Mouse (Mus musculus) heart, embryonic 15.5 days (tissue): Measurements from ENCODE around the gene Pdzrn3. TPM values are rescaled to one million over a fixed set of nuclear protein-coding genes. Genes with fewer than 3 reads are reported as not detected.

ENCODE experiments used
- ATAC-seq: fragments of 200-750 bp; cut with Nextera tagmentation; replicated peaks from 2 replicates; pipeline ENCODE4 v1.8.0; 2017; ENCODE audit warnings: low read depth, moderate TSS enrichment; ENCODE audit not compliant: insufficient number of reproducible peaks, insufficient read depth, low FRiP score
- H3K27ac ChIP-seq: fragments of 300-500 bp; sonication (generic); 2 replicates; pipeline ENCODE4 v1.5.1; 2015; ENCODE audit warnings: mild to moderate bottlenecking, inconsistent platforms
- H3K27me3 ChIP-seq: fragments of 300-500 bp; sonication (generic); 2 replicates; pipeline ENCODE4 v1.6.1; 2015; ENCODE audit warnings: inconsistent platforms
- H3K36me3 ChIP-seq: fragments of 300-500 bp; sonication (generic); 2 replicates; pipeline ENCODE4 v1.6.1; 2015; ENCODE audit warnings: mild to moderate bottlenecking, inconsistent platforms
- H3K4me1 ChIP-seq: fragments of 300-500 bp; sonication (generic); replicated peaks from 2 replicates; pipeline ENCODE4 v1.6.1; 2015; ENCODE audit warnings: inconsistent platforms
- H3K4me2 ChIP-seq: fragments of 300-500 bp; sonication (generic); 2 replicates; pipeline ENCODE4 v1.6.1; 2015; ENCODE audit warnings: inconsistent platforms, mild to moderate bottlenecking, moderate library complexity
- H3K4me3 ChIP-seq: fragments of 300-500 bp; sonication (generic); 2 replicates; pipeline ENCODE4 v1.5.1; 2015; ENCODE audit warnings: mild to moderate bottlenecking, inconsistent platforms
- H3K9ac ChIP-seq: fragments of 300-500 bp; sonication (generic); 2 replicates; pipeline ENCODE4 v1.6.1; 2015; ENCODE audit warnings: mild to moderate bottlenecking, inconsistent platforms
- H3K9me3 ChIP-seq: fragments of 300-500 bp; sonication (generic); replicated peaks from 2 replicates; pipeline ENCODE4 v1.6.1; 2016; ENCODE audit warnings: inconsistent platforms
- WGBS: fragments of 180-500 bp; shearing (Covaris S2); methylation state at CpG from one replicate; pipeline ENCODE4 v1.1.7; 2015; ENCODE audit warnings: mixed read lengths; 5-methylcytosine and 5-hydroxymethylcytosine counted together
- polyA plus RNA-seq: library from polyadenylated mRNA; unstranded; fragments of >200 nt; fragmentation: Nextera tagmentation; extraction: Ambion mirVana; gene quantifications from 2 replicates; pipeline ENCODE4 v1.2.1, GENCODE M21; 2015

The Pdzrn3 gene
- polyA plus RNA-seq, 1 experiment from 2014 or later: 12.8 TPM

DNA sequence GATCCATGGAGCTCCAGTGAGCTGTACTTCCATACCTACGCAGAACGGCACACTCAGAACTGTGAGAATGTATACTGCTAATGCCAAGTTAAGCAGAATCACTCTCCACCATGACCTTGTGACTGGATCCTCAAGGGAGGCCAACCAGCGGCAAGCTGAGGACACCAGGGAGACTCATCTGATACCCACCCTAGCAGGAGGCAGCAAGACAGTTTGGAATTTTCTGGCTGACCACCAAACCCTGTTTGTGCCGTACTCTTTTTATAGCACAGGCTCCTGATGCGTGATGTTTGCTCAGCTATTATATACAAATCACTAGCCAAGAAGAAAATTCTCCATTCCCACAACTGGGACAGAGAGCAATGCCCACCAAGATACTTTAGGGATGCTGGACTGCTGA lies 50.0 kb downstream of the Pdzrn3 start:
- H3K27ac ChIP-seq: peak overlapping the region; percentile 92
- peak overlapping the region; percentile 18; the same call in 1 of the 2 replicates for H3K4me2 ChIP-seq

GRCm38 (mm10) chr6:101327196-101327595 lies 50.5 kb downstream of the Pdzrn3 start:
- 77% methylated on average over 3 of the region's 3 CpGs for WGBS
- no peaks in the 10 kb centered on the region for H3K36me3 ChIP-seq
- ATAC-seq: no peak
- H3K4me2 ChIP-seq: no peak overlapping the region
- H3K4me1 ChIP-seq: peaks cover 65% of the 10 kb centered on the region
- H3K9ac ChIP-seq: no peak overlapping the region
- H3K27me3 ChIP-seq: no peaks in the 10 kb centered on the region
- H3K27ac ChIP-seq: peak overlapping the region; percentile 92
- H3K4me3 ChIP-seq: no peak overlapping the region
- H3K9me3 ChIP-seq: no peaks in the 10 kb centered on the region

More for the DNA sequence above, 50.0 kb downstream of the Pdzrn3 start:
- Histone ChIP-seq H3K27me3 (no peaks in the 10 kb centered on the region), H3K9ac (no peak overlapping the region), H3K9me3 (no peaks in the 10 kb centered on the region), H3K4me1 (peaks cover 69% of the 10 kb centered on the region), H3K4me3 (no peak overlapping the region), H3K36me3 (no peaks in the 10 kb centered on the region)
- 44% methylated on average over 5 of the region's 5 CpGs for WGBS
- 0 out of 2 replicates have a peak, but pooled peaks have one; percentile 45 for ATAC-seq

GRCm38 (mm10) chr6:101325842-101326639 lies 51.7 kb downstream of the Pdzrn3 start:
- H3K27me3 ChIP-seq: no peaks in the 10 kb centered on the region
- H3K4me1 ChIP-seq: peaks cover 53% of the 10 kb centered on the region
- H3K9me3 ChIP-seq: no peaks in the 10 kb centered on the region
- no peak for ATAC-seq
- H3K36me3 ChIP-seq: no peaks in the 10 kb centered on the region
- 70% methylated on average over 3 of the region's 3 CpGs for whole genome bisulfite sequencing
- H3K4me3 ChIP-seq: no peak overlapping the region
- peak overlapping the region; percentile 92 for H3K27ac ChIP-seq
- no peak overlapping the region for H3K9ac ChIP-seq
- no peak overlapping the region for H3K4me2 ChIP-seq

GRCm38 (mm10) chr6:101322580-101322979 lies 55.1 kb downstream of the Pdzrn3 start:
- ATAC-seq: no peak
- Histone ChIP-seq H3K27ac (no peak overlapping the region), H3K4me3 (no peak overlapping the region), H3K36me3 (no peaks in the 10 kb centered on the region), H3K4me2 (no peak overlapping the region), H3K27me3 (no peaks in the 10 kb centered on the region), H3K9ac (no peak overlapping the region), H3K9me3 (no peaks in the 10 kb centered on the region), H3K4me1 (peaks cover 42% of the 10 kb centered on the region)
- 95% methylated on average over 3 of the region's 3 CpGs for WGBS

DNA sequence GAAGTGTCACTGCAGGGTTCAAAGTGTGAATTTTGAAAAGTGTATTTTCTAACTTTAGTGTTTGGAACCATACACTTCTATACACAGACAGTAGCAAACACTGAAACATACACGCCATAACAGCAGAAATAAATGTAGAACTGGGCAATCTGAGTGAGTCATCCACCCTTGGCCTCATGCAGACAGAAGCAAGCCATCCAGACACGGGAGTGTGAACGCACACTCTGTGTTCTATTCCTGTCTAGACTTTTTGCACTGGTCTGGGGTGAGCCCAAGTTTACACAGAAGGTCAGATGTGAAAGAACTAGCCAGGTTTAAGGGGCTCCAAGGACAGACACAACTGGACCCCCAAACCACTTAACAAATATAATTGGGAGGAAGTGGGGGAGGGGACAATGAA lies 57.3 kb downstream of the Pdzrn3 start:
- 43% methylated on average over 3 of the region's 3 CpGs for WGBS
- Histone ChIP-seq H3K4me1 (peaks cover 32% of the 10 kb centered on the region), H3K27ac (peak overlapping the region; percentile 51; the same call in 1 of the 2 replicates)

GRCm38 (mm10) chr6:101319374-101319967 lies 58.2 kb downstream of the Pdzrn3 start:
- H3K4me1 ChIP-seq: peaks cover 26% of the 10 kb centered on the region
- H3K4me2 ChIP-seq: no peak overlapping the region
- peak overlapping the region; percentile 38 for H3K27ac ChIP-seq
- no peaks in the 10 kb centered on the region for H3K27me3 ChIP-seq
- ATAC-seq: no peak
- H3K4me3 ChIP-seq: no peak overlapping the region
- WGBS: 55% methylated on average over 7 of the region's 7 CpGs
- H3K36me3 ChIP-seq: no peaks in the 10 kb centered on the region
- H3K9me3 ChIP-seq: no peaks in the 10 kb centered on the region
- no peak overlapping the region for H3K9ac ChIP-seq

More for the DNA sequence above, 57.3 kb downstream of the Pdzrn3 start:
- ATAC-seq: peak; percentile 70; the same call in 1 of the 2 replicates
- Histone ChIP-seq H3K36me3 (no peaks in the 10 kb centered on the region), H3K9ac (no peak overlapping the region), H3K4me3 (no peak overlapping the region), H3K4me2 (no peak overlapping the region), H3K27me3 (no peaks in the 10 kb centered on the region), H3K9me3 (no peaks in the 10 kb centered on the region)

DNA sequence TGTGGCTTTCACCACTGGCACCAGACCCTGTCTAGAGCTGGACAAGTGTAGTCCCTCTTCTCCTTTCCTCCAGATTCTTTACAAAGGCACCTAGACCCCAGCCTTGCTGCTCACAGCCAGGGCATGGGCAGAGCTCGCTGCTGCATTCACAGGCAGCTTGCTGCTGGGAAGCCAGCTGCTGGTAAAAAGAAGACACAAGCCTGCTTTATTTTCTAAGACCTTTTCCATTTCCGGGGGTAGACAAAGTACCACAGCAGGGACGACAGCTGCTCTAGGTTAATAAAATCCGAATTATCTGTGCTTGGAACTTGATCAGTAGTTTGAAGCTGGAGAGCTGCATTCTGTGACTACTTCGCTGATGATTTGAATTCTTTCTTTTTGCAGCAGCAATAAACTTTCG lies 59.2 kb downstream of the Pdzrn3 start:
- WGBS: 43% methylated on average over 6 of the region's 6 CpGs
- no peak overlapping the region for H3K4me3 ChIP-seq
- no peak overlapping the region for H3K4me2 ChIP-seq
- peaks cover 26% of the 10 kb centered on the region for H3K4me1 ChIP-seq
- ATAC-seq: no peak
- peak overlapping the region; percentile 41 for H3K27ac ChIP-seq
- H3K9ac ChIP-seq: no peak overlapping the region
- no peaks in the 10 kb centered on the region for H3K9me3 ChIP-seq
- H3K27me3 ChIP-seq: no peaks in the 10 kb centered on the region
- no peaks in the 10 kb centered on the region for H3K36me3 ChIP-seq

GRCm38 (mm10) chr6:101311446-101311845 lies 66.3 kb downstream of the Pdzrn3 start:
- Histone ChIP-seq H3K9ac (no peak overlapping the region), H3K4me3 (no peak overlapping the region), H3K4me1 (peaks cover 46% of the 10 kb centered on the region), H3K27me3 (no peaks in the 10 kb centered on the region), H3K9me3 (no peaks in the 10 kb centered on the region), H3K27ac (0 out of 2 replicates have a peak overlapping the region, but pooled peaks have one; percentile 17), H3K36me3 (no peaks in the 10 kb centered on the region), H3K4me2 (no peak overlapping the region)
- ATAC-seq: no peak
- 19% methylated on average over 6 of the region's 6 CpGs for WGBS

DNA sequence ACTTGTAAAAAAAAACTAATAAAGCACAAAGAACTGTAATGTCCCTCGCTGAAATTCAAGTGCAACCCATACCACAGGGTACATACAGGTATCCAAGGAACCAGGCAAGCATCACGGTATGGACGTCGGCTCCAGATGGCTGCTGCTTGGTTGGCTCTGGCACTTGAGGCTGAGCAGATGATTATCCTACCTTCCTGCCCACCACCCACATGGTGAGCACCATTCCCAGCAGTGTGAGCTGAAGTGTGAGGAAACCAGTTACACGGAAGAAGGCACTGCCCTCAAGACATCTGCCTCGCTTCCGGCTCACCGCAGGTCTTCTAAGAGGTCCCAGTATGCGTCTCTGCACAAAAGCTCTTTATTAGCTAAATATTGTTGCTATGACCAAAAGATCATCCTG lies 67.2 kb downstream of the Pdzrn3 start:
- 89% methylated on average over 9 of the region's 9 CpGs for WGBS
- Histone ChIP-seq H3K36me3 (no peaks in the 10 kb centered on the region), H3K4me3 (no peak overlapping the region), H3K4me2 (no peak overlapping the region), H3K9me3 (no peaks in the 10 kb centered on the region), H3K4me1 (peaks cover 47% of the 10 kb centered on the region), H3K9ac (no peak overlapping the region), H3K27ac (no peak overlapping the region), H3K27me3 (no peaks in the 10 kb centered on the region)
- no peak for ATAC-seq

GRCm38 (mm10) chr6:101307964-101308531 lies 69.6 kb downstream of the Pdzrn3 start:
- Histone ChIP-seq H3K4me2 (0 out of 2 replicates have a peak overlapping the region, but pooled peaks have one; percentile 13), H3K27me3 (no peaks in the 10 kb centered on the region), H3K4me3 (no peak overlapping the region), H3K9ac (no peak overlapping the region), H3K27ac (peak overlapping the region; percentile 69), H3K9me3 (no peaks in the 10 kb centered on the region), H3K4me1 (peaks cover 47% of the 10 kb centered on the region), H3K36me3 (no peaks in the 10 kb centered on the region)
- peak; percentile 31; the same call in 1 of the 2 replicates for ATAC-seq
- WGBS: 42% methylated on average over 11 of the region's 11 CpGs

DNA sequence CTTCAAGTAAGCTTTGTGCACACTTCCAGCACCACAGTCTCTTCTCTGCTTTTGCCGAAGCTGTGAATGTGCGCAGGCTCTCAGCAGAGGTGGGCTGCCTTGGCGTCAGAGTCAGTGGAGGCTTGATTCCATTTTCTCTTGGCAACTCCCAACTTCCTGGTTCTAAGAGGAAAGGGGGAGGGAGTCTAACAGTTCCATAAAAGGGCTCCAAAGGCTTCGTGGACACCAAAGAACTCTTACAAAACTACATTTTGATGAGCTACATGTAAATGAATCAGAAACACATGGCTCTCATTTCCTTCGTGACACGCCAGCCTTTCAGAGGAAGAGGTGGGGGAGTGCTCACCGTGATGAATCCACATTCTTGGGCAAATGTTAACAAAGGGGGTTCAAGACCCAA lies 70.9 kb downstream of the Pdzrn3 start:
- H3K4me1 ChIP-seq: peaks cover 37% of the 10 kb centered on the region
- H3K9ac ChIP-seq: no peak overlapping the region
- no peak for ATAC-seq
- no peaks in the 10 kb centered on the region for H3K27me3 ChIP-seq
- no peak overlapping the region for H3K4me3 ChIP-seq
- H3K27ac ChIP-seq: peak overlapping the region; percentile 69
- no peaks in the 10 kb centered on the region for H3K36me3 ChIP-seq
- H3K9me3 ChIP-seq: no peaks in the 10 kb centered on the region
- no peak overlapping the region for H3K4me2 ChIP-seq
- WGBS: 56% methylated on average over 7 of the region's 7 CpGs
